Mouse (Mus musculus): ENCODE measurements around the gene Krt222. TPM values are rescaled to one million over a fixed set of nuclear protein-coding genes. Genes with fewer than 3 reads are reported as not detected.

The Krt222 gene
- polyA plus RNA-seq, 1 experiment from 2014 or later = 0.11 TPM

GRCm38 (mm10) chr11:99272721-99273120 is 28.8 kb upstream of the Krt222 start:
- no peaks in the 10 kb centered on the region for H3K36me3 ChIP-seq (ENCODE audit: control insufficient read depth, insufficient read depth, low read length)
- H3K27ac ChIP-seq (ENCODE audit: low read depth, low read length) = no peak overlapping the region
- H3K9ac ChIP-seq (ENCODE audit: low read depth, low read length) = no peak overlapping the region
- WGBS = 91% methylated on average over 4 of the region's 4 CpGs
- no peaks in the 10 kb centered on the region for H3K9me3 ChIP-seq (ENCODE audit: control insufficient read depth, low read length)
- H3K4me2 ChIP-seq (replicated peaks; ENCODE audit: low read depth, low read length) = no peak overlapping the region
- H3K4me3 ChIP-seq (ENCODE audit: low read length) = no peak overlapping the region
- no peak for ATAC-seq (ENCODE audit: low FRiP score, low TSS enrichment)
- H3K27me3 ChIP-seq (ENCODE audit: control insufficient read depth, insufficient read depth, low read length) = no peaks in the 10 kb centered on the region
- no peaks in the 10 kb centered on the region for H3K4me1 ChIP-seq (ENCODE audit: control insufficient read depth, insufficient read depth, low read length)

GRCm38 (mm10) chr11:99269192-99269591 is 25.3 kb upstream of the Krt222 start:
- ATAC-seq (ENCODE audit: low FRiP score, low TSS enrichment) = no peak
- Histone ChIP-seq H3K4me1 (ENCODE audit: control insufficient read depth, insufficient read depth, low read length) (no peaks in the 10 kb centered on the region), H3K4me3 (ENCODE audit: low read length) (no peak overlapping the region), H3K4me2 (replicated peaks; ENCODE audit: low read depth, low read length) (no peak overlapping the region), H3K9me3 (ENCODE audit: control insufficient read depth, low read length) (no peaks in the 10 kb centered on the region), H3K36me3 (ENCODE audit: control insufficient read depth, insufficient read depth, low read length) (no peaks in the 10 kb centered on the region), H3K9ac (ENCODE audit: low read depth, low read length) (no peak overlapping the region), H3K27me3 (ENCODE audit: control insufficient read depth, insufficient read depth, low read length) (no peaks in the 10 kb centered on the region), H3K27ac (ENCODE audit: low read depth, low read length) (no peak overlapping the region)
- WGBS = 64% methylated on average over 7 of the region's 7 CpGs

- no peaks in the 10 kb centered on the region for H3K27me3 ChIP-seq (ENCODE audit: control insufficient read depth, insufficient read depth, low read length)
- no peak for ATAC-seq (ENCODE audit: low FRiP score, low TSS enrichment)
- 49% methylated on average over 9 of the region's 9 CpGs for WGBS
- no peak overlapping the region for H3K9ac ChIP-seq (ENCODE audit: low read depth, low read length)
- no peaks in the 10 kb centered on the region for H3K36me3 ChIP-seq (ENCODE audit: control insufficient read depth, insufficient read depth, low read length)
- no peaks in the 10 kb centered on the region for H3K9me3 ChIP-seq (ENCODE audit: control insufficient read depth, low read length)
- no peak overlapping the region for H3K4me3 ChIP-seq (ENCODE audit: low read length)
- no peak overlapping the region for H3K4me2 ChIP-seq (replicated peaks; ENCODE audit: low read depth, low read length)
- H3K4me1 ChIP-seq (ENCODE audit: control insufficient read depth, insufficient read depth, low read length) = no peaks in the 10 kb centered on the region
- no peak overlapping the region for H3K27ac ChIP-seq (ENCODE audit: low read depth, low read length)
Observed at GRCm38 (mm10) chr11:99265796-99266195, 21.9 kb upstream of the Krt222 start.

GRCm38 (mm10) chr11:99265220-99265619 is 21.3 kb upstream of the Krt222 start:
- H3K27ac ChIP-seq (ENCODE audit: low read depth, low read length) = no peak overlapping the region
- H3K4me2 ChIP-seq (replicated peaks; ENCODE audit: low read depth, low read length) = no peak overlapping the region
- no peak overlapping the region for H3K4me3 ChIP-seq (ENCODE audit: low read length)
- no peaks in the 10 kb centered on the region for H3K27me3 ChIP-seq (ENCODE audit: control insufficient read depth, insufficient read depth, low read length)
- ATAC-seq (ENCODE audit: low FRiP score, low TSS enrichment) = no peak
- no peaks in the 10 kb centered on the region for H3K9me3 ChIP-seq (ENCODE audit: control insufficient read depth, low read length)
- H3K36me3 ChIP-seq (ENCODE audit: control insufficient read depth, insufficient read depth, low read length) = no peaks in the 10 kb centered on the region
- no peaks in the 10 kb centered on the region for H3K4me1 ChIP-seq (ENCODE audit: control insufficient read depth, insufficient read depth, low read length)
- H3K9ac ChIP-seq (ENCODE audit: low read depth, low read length) = no peak overlapping the region
- 75% methylated on average over 9 of the region's 9 CpGs for WGBS

- H3K36me3 ChIP-seq (ENCODE audit: control insufficient read depth, insufficient read depth, low read length) = no peaks in the 10 kb centered on the region
- H3K27ac ChIP-seq (ENCODE audit: low read depth, low read length) = no peak overlapping the region
- no peaks in the 10 kb centered on the region for H3K27me3 ChIP-seq (ENCODE audit: control insufficient read depth, insufficient read depth, low read length)
- no peak overlapping the region for H3K4me3 ChIP-seq (ENCODE audit: low read length)
- no peak for ATAC-seq (ENCODE audit: low FRiP score, low TSS enrichment)
- H3K9ac ChIP-seq (ENCODE audit: low read depth, low read length) = no peak overlapping the region
- 85% methylated on average over 4 of the region's 4 CpGs for WGBS
- no peak overlapping the region for H3K4me2 ChIP-seq (replicated peaks; ENCODE audit: low read depth, low read length)
- no peaks in the 10 kb centered on the region for H3K4me1 ChIP-seq (ENCODE audit: control insufficient read depth, insufficient read depth, low read length)
- H3K9me3 ChIP-seq (ENCODE audit: control insufficient read depth, low read length) = no peaks in the 10 kb centered on the region
Observed at GRCm38 (mm10) chr11:99256213-99256612, 12.3 kb upstream of the Krt222 start.

- H3K36me3 ChIP-seq (ENCODE audit: control insufficient read depth, insufficient read depth, low read length) = no peaks in the 10 kb centered on the region
- no peak for ATAC-seq (ENCODE audit: low FRiP score, low TSS enrichment)
- WGBS = 95% methylated on average over 8 of the region's 8 CpGs
- H3K27ac ChIP-seq (ENCODE audit: low read depth, low read length) = no peak overlapping the region
- H3K9me3 ChIP-seq (ENCODE audit: control insufficient read depth, low read length) = no peaks in the 10 kb centered on the region
- no peak overlapping the region for H3K4me2 ChIP-seq (replicated peaks; ENCODE audit: low read depth, low read length)
- no peaks in the 10 kb centered on the region for H3K27me3 ChIP-seq (ENCODE audit: control insufficient read depth, insufficient read depth, low read length)
- no peak overlapping the region for H3K4me3 ChIP-seq (ENCODE audit: low read length)
- no peaks in the 10 kb centered on the region for H3K4me1 ChIP-seq (ENCODE audit: control insufficient read depth, insufficient read depth, low read length)
- no peak overlapping the region for H3K9ac ChIP-seq (ENCODE audit: low read depth, low read length)
Observed at GRCm38 (mm10) chr11:99255316-99255715, 11.4 kb upstream of the Krt222 start.

- no peak overlapping the region for H3K9ac ChIP-seq (ENCODE audit: low read depth, low read length)
- 70% methylated on average over 2 of the region's 2 CpGs for WGBS
- H3K4me2 ChIP-seq (replicated peaks; ENCODE audit: low read depth, low read length) = no peak overlapping the region
- H3K4me3 ChIP-seq (ENCODE audit: low read length) = no peak overlapping the region
- no peaks in the 10 kb centered on the region for H3K36me3 ChIP-seq (ENCODE audit: control insufficient read depth, insufficient read depth, low read length)
- no peak for ATAC-seq (ENCODE audit: low FRiP score, low TSS enrichment)
- H3K27ac ChIP-seq (ENCODE audit: low read depth, low read length) = no peak overlapping the region
- H3K27me3 ChIP-seq (ENCODE audit: control insufficient read depth, insufficient read depth, low read length) = no peaks in the 10 kb centered on the region
- H3K4me1 ChIP-seq (ENCODE audit: control insufficient read depth, insufficient read depth, low read length) = no peaks in the 10 kb centered on the region
- no peaks in the 10 kb centered on the region for H3K9me3 ChIP-seq (ENCODE audit: control insufficient read depth, low read length)
Observed at GRCm38 (mm10) chr11:99253893-99254292, 10.0 kb upstream of the Krt222 start.

GRCm38 (mm10) chr11:99252671-99253070 is 8.8 kb upstream of the Krt222 start:
- Histone ChIP-seq H3K27ac (ENCODE audit: low read depth, low read length) (no peak overlapping the region), H3K36me3 (ENCODE audit: control insufficient read depth, insufficient read depth, low read length) (no peaks in the 10 kb centered on the region), H3K4me2 (replicated peaks; ENCODE audit: low read depth, low read length) (no peak overlapping the region), H3K4me1 (ENCODE audit: control insufficient read depth, insufficient read depth, low read length) (no peaks in the 10 kb centered on the region), H3K4me3 (ENCODE audit: low read length) (no peak overlapping the region), H3K27me3 (ENCODE audit: control insufficient read depth, insufficient read depth, low read length) (no peaks in the 10 kb centered on the region), H3K9ac (ENCODE audit: low read depth, low read length) (no peak overlapping the region), H3K9me3 (ENCODE audit: control insufficient read depth, low read length) (no peaks in the 10 kb centered on the region)
- 76% methylated on average over 8 of the region's 8 CpGs for WGBS
- no peak for ATAC-seq (ENCODE audit: low FRiP score, low TSS enrichment)

GRCm38 (mm10) chr11:99250666-99251065 is 6.8 kb upstream of the Krt222 start:
- no peaks in the 10 kb centered on the region for H3K27me3 ChIP-seq (ENCODE audit: control insufficient read depth, insufficient read depth, low read length)
- no peak overlapping the region for H3K27ac ChIP-seq (ENCODE audit: low read depth, low read length)
- ATAC-seq (ENCODE audit: low FRiP score, low TSS enrichment) = no peak
- no peak overlapping the region for H3K9ac ChIP-seq (ENCODE audit: low read depth, low read length)
- H3K4me3 ChIP-seq (ENCODE audit: low read length) = no peak overlapping the region
- 66% methylated on average over 3 of the region's 3 CpGs for whole genome bisulfite sequencing
- no peaks in the 10 kb centered on the region for H3K9me3 ChIP-seq (ENCODE audit: control insufficient read depth, low read length)
- H3K4me1 ChIP-seq (ENCODE audit: control insufficient read depth, insufficient read depth, low read length) = no peaks in the 10 kb centered on the region
- H3K4me2 ChIP-seq (replicated peaks; ENCODE audit: low read depth, low read length) = no peak overlapping the region
- no peaks in the 10 kb centered on the region for H3K36me3 ChIP-seq (ENCODE audit: control insufficient read depth, insufficient read depth, low read length)

GRCm38 (mm10) chr11:99250241-99250640 is 6.4 kb upstream of the Krt222 start:
- ATAC-seq (ENCODE audit: low FRiP score, low TSS enrichment) = no peak
- H3K4me3 ChIP-seq (ENCODE audit: low read length) = no peak overlapping the region
- no peaks in the 10 kb centered on the region for H3K36me3 ChIP-seq (ENCODE audit: control insufficient read depth, insufficient read depth, low read length)
- H3K4me1 ChIP-seq (ENCODE audit: control insufficient read depth, insufficient read depth, low read length) = no peaks in the 10 kb centered on the region
- H3K9ac ChIP-seq (ENCODE audit: low read depth, low read length) = no peak overlapping the region
- 61% methylated on average over 5 of the region's 5 CpGs for WGBS
- H3K9me3 ChIP-seq (ENCODE audit: control insufficient read depth, low read length) = no peaks in the 10 kb centered on the region
- H3K4me2 ChIP-seq (replicated peaks; ENCODE audit: low read depth, low read length) = no peak overlapping the region
- no peaks in the 10 kb centered on the region for H3K27me3 ChIP-seq (ENCODE audit: control insufficient read depth, insufficient read depth, low read length)
- no peak overlapping the region for H3K27ac ChIP-seq (ENCODE audit: low read depth, low read length)
